Mouse (Mus musculus): ENCODE results near the gene Gm42878. TPM values are rescaled to one million over a fixed set of nuclear protein-coding genes. Genes with fewer than 3 reads are reported as not detected.
"Not testable (repeated sequence)": the region's sequence is repeated elsewhere in the genome, so short reads cannot be mapped to it uniquely, and the experiment has no call there.

The Gm42878 gene
- polyA plus RNA-seq, 1 experiment = 0.13 TPM

DNA sequence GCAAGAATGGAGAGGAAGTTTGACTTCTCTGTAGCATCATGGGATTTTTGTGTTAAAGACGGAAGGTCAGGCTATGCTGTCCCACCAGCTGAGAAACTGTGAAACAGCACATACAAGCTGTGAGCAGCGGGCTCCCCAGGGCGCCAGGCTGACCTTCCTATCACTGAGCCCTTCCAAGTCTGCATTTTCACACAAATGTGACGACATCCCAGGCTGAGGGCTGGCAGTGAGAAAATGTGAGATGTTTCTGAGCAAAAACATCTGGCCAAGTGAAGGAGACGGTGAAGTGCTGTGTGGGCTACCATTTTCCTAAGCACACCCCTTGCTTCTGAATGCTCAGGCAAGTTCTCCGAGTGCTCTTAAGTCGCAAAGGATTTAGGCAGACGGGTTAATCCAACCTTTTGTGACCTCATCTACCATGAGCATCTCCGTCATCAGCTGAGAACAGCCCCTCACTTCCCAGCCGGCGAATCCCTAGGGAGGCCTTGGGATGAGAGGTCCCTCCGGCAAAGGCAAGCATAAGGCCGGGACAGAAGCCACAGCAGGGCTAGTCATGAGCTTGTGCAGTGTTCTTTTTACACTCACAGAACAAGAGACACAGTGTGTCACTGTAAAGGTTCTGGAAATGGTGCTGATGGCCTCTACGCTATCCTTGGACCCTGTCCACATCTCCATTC, 19.4 kb downstream of the Gm42878 start:
- DNase-seq = no peak
- Histone ChIP-seq H3K4me3 (ENCODE audit: insufficient read depth, low read depth, low read length) (no peak overlapping the region), H3K36me3 (ENCODE audit: control insufficient read depth, insufficient read depth, low read length) (peaks cover 8% of the 10 kb centered on the region), H3K27me3 (replicated peaks; ENCODE audit: control insufficient read depth, insufficient read depth, low read length) (no peaks in the 10 kb centered on the region), H3K4me1 (ENCODE audit: control insufficient read depth, insufficient read depth, low read length) (no peaks in the 10 kb centered on the region), H3K27ac (ENCODE audit: insufficient read depth, low read depth, low read length) (no peak overlapping the region)
- TF ChIP-seq CTCF (conservative IDR thresholded peaks at IDR 0.05; ENCODE audit: insufficient read depth, insufficient read length, low read depth, low read length) (no peak), POLR2A (IDR thresholded peaks at IDR 0.05; ENCODE audit: low read depth, low read length) (no peak)
- WGBS = 86% methylated on average over 14 of the region's 14 CpGs

GRCm38 (mm10) chr5:121519758-121520157, 25.5 kb downstream of the Gm42878 start:
- H3K27ac ChIP-seq (ENCODE audit: insufficient read depth, low read depth, low read length); H3K4me1 ChIP-seq (ENCODE audit: control insufficient read depth, insufficient read depth, low read length); H3K4me3 ChIP-seq (ENCODE audit: insufficient read depth, low read depth, low read length); DNase-seq; H3K36me3 ChIP-seq (ENCODE audit: control insufficient read depth, insufficient read depth, low read length); H3K27me3 ChIP-seq (replicated peaks; ENCODE audit: control insufficient read depth, insufficient read depth, low read length): not testable (repeated sequence)
- WGBS = 86% methylated on average over 11 of the region's 17 CpGs

DNA sequence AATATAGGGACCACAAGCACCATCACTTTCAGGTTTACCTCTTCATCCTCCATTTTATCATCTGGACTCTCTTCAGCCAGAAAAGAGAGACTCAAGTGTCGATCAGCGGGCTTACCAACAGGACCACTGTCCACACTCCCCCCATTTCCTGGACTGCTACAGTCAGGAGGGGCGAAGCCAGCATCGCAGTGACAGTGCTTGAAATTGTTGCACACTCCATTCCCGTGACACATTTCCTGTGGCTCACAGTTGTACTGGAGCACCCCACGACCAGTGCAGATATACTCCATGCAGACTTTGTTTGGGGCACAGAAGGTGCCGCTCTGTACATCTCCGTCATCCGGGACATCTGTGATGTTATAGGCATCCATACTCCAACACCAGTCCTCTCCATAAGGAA, 26.3 kb downstream of the Gm42878 start:
- Histone ChIP-seq H3K27me3 (replicated peaks; ENCODE audit: control insufficient read depth, insufficient read depth, low read length) (no peaks in the 10 kb centered on the region), H3K4me1 (ENCODE audit: control insufficient read depth, insufficient read depth, low read length) (no peaks in the 10 kb centered on the region), H3K4me3 (ENCODE audit: insufficient read depth, low read depth, low read length) (no peak overlapping the region), H3K36me3 (ENCODE audit: control insufficient read depth, insufficient read depth, low read length) (peaks cover 3% of the 10 kb centered on the region; the same call in 1 of the 2 replicates), H3K27ac (ENCODE audit: insufficient read depth, low read depth, low read length) (no peak overlapping the region)
- 88% methylated on average over 9 of the region's 9 CpGs for WGBS
- TF ChIP-seq POLR2A (IDR thresholded peaks at IDR 0.05; ENCODE audit: low read depth, low read length) = no peak
- TF ChIP-seq CTCF (conservative IDR thresholded peaks at IDR 0.05; ENCODE audit: insufficient read depth, insufficient read length, low read depth, low read length) = no peak
- DNase-seq = no peak

GRCm38 (mm10) chr5:121510009-121510408, 35.3 kb downstream of the Gm42878 start:
- no peak for DNase-seq

GRCm38 (mm10) chr5:121506846-121507245, 38.4 kb downstream of the Gm42878 start:
- DNase-seq = no peak
- TF ChIP-seq CTCF (conservative IDR thresholded peaks at IDR 0.05; ENCODE audit: insufficient read depth, insufficient read length, low read depth, low read length) = no peak
- TF ChIP-seq POLR2A (IDR thresholded peaks at IDR 0.05; ENCODE audit: low read depth, low read length) = no peak
- WGBS = 91% methylated on average over 1 of the region's 1 CpGs

More at GRCm38 (mm10) chr5:121510009-121510408, 35.3 kb downstream of the Gm42878 start:
- Histone ChIP-seq H3K4me1 (ENCODE audit: control insufficient read depth, insufficient read depth, low read length) (no peaks in the 10 kb centered on the region), H3K27ac (ENCODE audit: insufficient read depth, low read depth, low read length) (no peak overlapping the region), H3K27me3 (replicated peaks; ENCODE audit: control insufficient read depth, insufficient read depth, low read length) (no peaks in the 10 kb centered on the region), H3K4me3 (ENCODE audit: insufficient read depth, low read depth, low read length) (no peak overlapping the region), H3K36me3 (ENCODE audit: control insufficient read depth, insufficient read depth, low read length) (no peaks in the 10 kb centered on the region)
- WGBS = 60% methylated on average over 7 of the region's 7 CpGs
- no peak for TF ChIP-seq POLR2A (IDR thresholded peaks at IDR 0.05; ENCODE audit: low read depth, low read length)
- TF ChIP-seq CTCF (conservative IDR thresholded peaks at IDR 0.05; ENCODE audit: insufficient read depth, insufficient read length, low read depth, low read length) = no peak

GRCm38 (mm10) chr5:121503231-121503630, 42.1 kb downstream of the Gm42878 start, which contains the start of gene Adam1b:
Gene Adam1b, minus strand, starts transcription at chr5:121503435.
- no peak for TF ChIP-seq CTCF (conservative IDR thresholded peaks at IDR 0.05; ENCODE audit: insufficient read depth, insufficient read length, low read depth, low read length)
- no peak for TF ChIP-seq POLR2A (IDR thresholded peaks at IDR 0.05; ENCODE audit: low read depth, low read length)
- no peak for DNase-seq
- WGBS = 88% methylated on average over 3 of the region's 3 CpGs

More at GRCm38 (mm10) chr5:121506846-121507245, 38.4 kb downstream of the Gm42878 start:
- Histone ChIP-seq H3K4me3 (ENCODE audit: insufficient read depth, low read depth, low read length) (no peak overlapping the region), H3K27me3 (replicated peaks; ENCODE audit: control insufficient read depth, insufficient read depth, low read length) (no peaks in the 10 kb centered on the region), H3K36me3 (ENCODE audit: control insufficient read depth, insufficient read depth, low read length) (no peaks in the 10 kb centered on the region), H3K4me1 (ENCODE audit: control insufficient read depth, insufficient read depth, low read length) (no peaks in the 10 kb centered on the region), H3K27ac (ENCODE audit: insufficient read depth, low read depth, low read length) (no peak overlapping the region)

GRCm38 (mm10) chr5:121501424-121501996, 43.8 kb downstream of the Gm42878 start:
- WGBS = 60% methylated on average over 11 of the region's 17 CpGs
- H3K36me3 ChIP-seq (ENCODE audit: control insufficient read depth, insufficient read depth, low read length); H3K27me3 ChIP-seq (replicated peaks; ENCODE audit: control insufficient read depth, insufficient read depth, low read length); H3K4me1 ChIP-seq (ENCODE audit: control insufficient read depth, insufficient read depth, low read length); DNase-seq; H3K27ac ChIP-seq (ENCODE audit: insufficient read depth, low read depth, low read length); H3K4me3 ChIP-seq (ENCODE audit: insufficient read depth, low read depth, low read length): not testable (repeated sequence)

More at GRCm38 (mm10) chr5:121503231-121503630, 42.1 kb downstream of the Gm42878 start, which contains the start of gene Adam1b:
- no peak within 1 kb of the TSS for H3K4me3 ChIP-seq (ENCODE audit: insufficient read depth, low read depth, low read length)
- no peaks in the 10 kb centered on the region for H3K4me1 ChIP-seq (ENCODE audit: control insufficient read depth, insufficient read depth, low read length)
- H3K27me3 ChIP-seq (replicated peaks; ENCODE audit: control insufficient read depth, insufficient read depth, low read length) = no peaks in the 10 kb centered on the region
- no peak within 1 kb of the TSS for H3K27ac ChIP-seq (ENCODE audit: insufficient read depth, low read depth, low read length)
- H3K36me3 ChIP-seq (ENCODE audit: control insufficient read depth, insufficient read depth, low read length) = no peaks in the 10 kb centered on the region
